Mouse (Mus musculus) neural tube, embryonic 15.5 days (tissue): ENCODE results near the gene Slc35f5. TPM values are rescaled to one million over a fixed set of nuclear protein-coding genes. Genes with fewer than 3 reads are reported as not detected.
"Not testable (repeated sequence)": the region's sequence is repeated elsewhere in the genome, so short reads cannot be mapped to it uniquely, and the experiment has no call there.

Experiments used
- ATAC-seq: fragments of 200-750 bp; cut with Nextera tagmentation; 2 replicates; pipeline ENCODE4 v1.8.0; 2017; ENCODE audit warnings: mild to moderate bottlenecking, moderate TSS enrichment, moderate library complexity; ENCODE audit not compliant: low FRiP score
- H3K27ac ChIP-seq: fragments of 300-500 bp; sonication (generic); replicated peaks from 2 replicates; pipeline ENCODE4 v1.5.1; 2015; ENCODE audit warnings: mild to moderate bottlenecking, inconsistent platforms
- H3K27me3 ChIP-seq: fragments of 300-500 bp; sonication (generic); replicated peaks from 2 replicates; pipeline ENCODE4 v1.6.1; 2015; ENCODE audit warnings: inconsistent platforms
- H3K36me3 ChIP-seq: fragments of 300-500 bp; sonication (generic); 2 replicates; pipeline ENCODE4 v1.6.1; 2015; ENCODE audit warnings: inconsistent platforms
- H3K4me1 ChIP-seq: fragments of 300-500 bp; sonication (generic); 2 replicates; pipeline ENCODE4 v1.6.1; 2015; ENCODE audit warnings: inconsistent platforms
- H3K4me2 ChIP-seq: fragments of 300-500 bp; sonication (generic); 2 replicates; pipeline ENCODE4 v1.6.1; 2015; ENCODE audit warnings: inconsistent platforms, mild to moderate bottlenecking, moderate library complexity
- H3K4me3 ChIP-seq: fragments of 300-500 bp; sonication (generic); replicated peaks from 2 replicates; pipeline ENCODE4 v1.5.1; 2015; ENCODE audit warnings: mild to moderate bottlenecking, inconsistent platforms
- H3K9ac ChIP-seq: fragments of 300-500 bp; sonication (generic); replicated peaks from 2 replicates; pipeline ENCODE4 v1.6.1; 2015; ENCODE audit warnings: mild to moderate bottlenecking, inconsistent platforms
- H3K9me3 ChIP-seq: fragments of 300-500 bp; sonication (generic); replicated peaks from 2 replicates; pipeline ENCODE4 v1.6.1; 2016; ENCODE audit warnings: inconsistent platforms
- WGBS: fragments of 180-500 bp; shearing (Covaris S2); methylation state at CpG from one replicate; pipeline ENCODE4 v1.1.7; 2015; ENCODE audit warnings: mixed read lengths; 5-methylcytosine and 5-hydroxymethylcytosine counted together
- polyA plus RNA-seq: library from polyadenylated mRNA; unstranded; fragments of >200 nt; fragmentation: Nextera tagmentation; extraction: Ambion mirVana; gene quantifications from 2 replicates; pipeline ENCODE4 v1.2.1, GENCODE M21; 2015

Slc35f5 gene
- polyA plus RNA-seq = 35.8 and 41.5 TPM in 2 replicates

- Histone ChIP-seq H3K27me3 (0 out of 2 replicates have a peak, but pooled peaks cover 2% of the 10 kb centered on the region), H3K4me3 (peak within 1 kb of the TSS; percentile 63), H3K27ac (peak within 1 kb of the TSS; percentile 96), H3K9me3 (no peaks in the 10 kb centered on the region), H3K36me3 (no peaks in the 10 kb centered on the region), H3K4me2 (peak within 1 kb of the TSS; percentile 72), H3K4me1 (peaks cover 18% of the 10 kb centered on the region), H3K9ac (peak within 1 kb of the TSS; percentile 75)
- ATAC-seq = peak; percentile 97
- WGBS = under 1% methylated on average over 61 of the region's 61 CpGs
These were observed at the start of gene Slc35f5 for GRCm38 (mm10) chr1:125560259-125561192. Gene Slc35f5 (plus strand): TSS chr1:125560595.

- H3K9ac ChIP-seq = no peak overlapping the region
- H3K4me3 ChIP-seq = no peak overlapping the region
- no peaks in the 10 kb centered on the region for H3K9me3 ChIP-seq
- H3K4me1 ChIP-seq = no peaks in the 10 kb centered on the region
- no peak overlapping the region for H3K4me2 ChIP-seq
- no peak for ATAC-seq
- no peaks in the 10 kb centered on the region for H3K27me3 ChIP-seq
- WGBS = 91% methylated on average over 5 of the region's 5 CpGs
- H3K36me3 ChIP-seq = no peaks in the 10 kb centered on the region
- H3K27ac ChIP-seq = no peak overlapping the region
These were observed 45.7 kb upstream of the Slc35f5 start for GRCm38 (mm10) chr1:125514706-125515105.

DNA sequence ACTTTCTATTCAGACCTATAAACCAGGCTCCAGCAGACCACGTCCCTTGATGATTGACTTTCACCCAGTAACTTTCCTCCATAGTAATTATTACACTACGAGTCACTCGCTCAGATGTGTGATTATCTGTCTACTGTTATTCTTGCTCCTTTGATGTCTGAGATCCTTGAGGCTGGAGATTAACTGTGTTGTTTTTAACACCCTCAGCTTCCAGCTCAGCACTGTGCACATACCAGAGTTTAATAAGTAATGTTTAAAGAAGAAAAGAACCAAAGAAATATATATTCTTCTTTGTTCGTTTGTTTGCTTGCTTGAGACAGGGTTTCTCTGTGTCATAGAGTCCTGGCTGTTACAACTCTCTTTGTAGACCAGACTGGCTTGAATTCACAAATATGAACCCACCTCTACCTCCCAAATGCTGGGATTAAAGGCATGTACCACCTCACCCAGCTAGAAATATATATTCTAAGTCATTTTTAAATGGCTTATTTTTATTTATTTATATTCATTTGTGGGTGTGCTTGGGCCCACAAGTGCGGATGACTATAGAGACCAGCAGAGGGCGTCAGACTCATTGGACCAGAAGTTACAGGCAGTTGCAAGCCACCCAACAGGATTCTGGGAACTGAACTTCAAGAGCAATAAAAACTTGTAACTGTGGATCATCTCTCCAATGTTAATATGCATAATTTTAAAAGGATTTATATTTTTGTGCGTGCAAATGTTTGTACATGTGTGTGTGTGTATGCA is 43.3 kb upstream of the Slc35f5 start:
- no peak overlapping the region for H3K9ac ChIP-seq
- no peaks in the 10 kb centered on the region for H3K36me3 ChIP-seq
- H3K4me1 ChIP-seq = no peaks in the 10 kb centered on the region
- H3K4me2 ChIP-seq = no peak overlapping the region
- H3K27me3 ChIP-seq = no peaks in the 10 kb centered on the region
- no peak for ATAC-seq
- no peak overlapping the region for H3K4me3 ChIP-seq
- H3K27ac ChIP-seq = no peak overlapping the region
- H3K9me3 ChIP-seq = no peaks in the 10 kb centered on the region
- WGBS = 80% methylated on average over 7 of the region's 7 CpGs

DNA sequence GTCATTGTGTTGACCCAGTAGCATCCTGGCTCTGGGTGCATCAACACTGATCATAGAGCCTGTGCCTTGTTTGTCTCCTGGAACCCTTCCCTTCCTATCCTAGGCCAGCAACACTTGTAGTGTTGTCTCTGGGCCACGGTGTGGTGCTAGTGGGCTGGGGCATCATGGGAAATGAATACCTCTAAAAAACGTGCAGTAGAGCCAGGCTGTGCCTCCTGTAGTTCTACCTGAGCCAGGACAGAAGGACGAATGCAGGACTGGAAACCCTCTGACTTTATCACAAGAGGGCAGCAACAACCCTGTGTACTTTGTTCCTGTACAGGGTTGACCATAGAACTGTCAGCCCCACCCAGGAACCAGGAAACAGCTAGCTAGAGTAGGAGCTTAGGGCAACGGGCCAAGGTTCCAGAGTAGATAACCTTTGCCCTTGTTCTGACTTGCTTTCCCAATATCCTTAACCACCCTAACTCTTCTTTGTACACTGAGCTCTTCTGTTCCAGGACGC is 41.2 kb upstream of the Slc35f5 start:
- no peaks in the 10 kb centered on the region for H3K9me3 ChIP-seq
- no peaks in the 10 kb centered on the region for H3K4me1 ChIP-seq
- no peaks in the 10 kb centered on the region for H3K36me3 ChIP-seq
- no peak for ATAC-seq
- H3K9ac ChIP-seq = no peak overlapping the region
- H3K4me3 ChIP-seq = no peak overlapping the region
- H3K27me3 ChIP-seq = no peaks in the 10 kb centered on the region
- no peak overlapping the region for H3K4me2 ChIP-seq
- H3K27ac ChIP-seq = no peak overlapping the region
- 65% methylated on average over 5 of the region's 5 CpGs for WGBS

GRCm38 (mm10) chr1:125525965-125526665 is 34.3 kb upstream of the Slc35f5 start:
- WGBS = 60% methylated on average over 7 of the region's 7 CpGs

DNA sequence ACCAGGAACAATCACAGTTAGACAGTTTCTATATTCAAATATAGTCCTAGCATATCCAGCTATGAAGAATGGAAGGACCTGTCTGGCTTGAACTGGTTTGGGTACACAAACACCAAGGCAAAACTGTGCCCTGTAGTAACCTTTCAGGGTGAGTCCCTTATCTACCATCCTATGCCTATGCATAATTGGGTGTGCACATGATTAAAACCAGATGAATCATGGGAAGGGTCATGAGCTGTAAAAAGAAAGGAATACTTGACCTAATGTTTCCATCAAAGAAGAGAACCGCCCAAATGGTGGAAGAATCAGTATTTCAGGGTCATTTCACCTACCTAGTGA is 33.8 kb upstream of the Slc35f5 start:
- H3K4me2 ChIP-seq = no peak overlapping the region
- H3K4me1 ChIP-seq = no peaks in the 10 kb centered on the region
- H3K27ac ChIP-seq = no peak overlapping the region
- no peak for ATAC-seq
- no peaks in the 10 kb centered on the region for H3K36me3 ChIP-seq
- no peaks in the 10 kb centered on the region for H3K9me3 ChIP-seq
- WGBS = 94% methylated on average over 1 of the region's 1 CpGs
- H3K4me3 ChIP-seq = no peak overlapping the region
- no peak overlapping the region for H3K9ac ChIP-seq
- no peaks in the 10 kb centered on the region for H3K27me3 ChIP-seq

More at GRCm38 (mm10) chr1:125525965-125526665, 34.3 kb upstream of the Slc35f5 start:
- Histone ChIP-seq H3K4me3 (no peak overlapping the region), H3K27me3 (no peaks in the 10 kb centered on the region), H3K27ac (no peak overlapping the region), H3K9me3 (no peaks in the 10 kb centered on the region), H3K4me1 (no peaks in the 10 kb centered on the region), H3K36me3 (no peaks in the 10 kb centered on the region), H3K4me2 (no peak overlapping the region), H3K9ac (no peak overlapping the region)
- no peak for ATAC-seq

DNA sequence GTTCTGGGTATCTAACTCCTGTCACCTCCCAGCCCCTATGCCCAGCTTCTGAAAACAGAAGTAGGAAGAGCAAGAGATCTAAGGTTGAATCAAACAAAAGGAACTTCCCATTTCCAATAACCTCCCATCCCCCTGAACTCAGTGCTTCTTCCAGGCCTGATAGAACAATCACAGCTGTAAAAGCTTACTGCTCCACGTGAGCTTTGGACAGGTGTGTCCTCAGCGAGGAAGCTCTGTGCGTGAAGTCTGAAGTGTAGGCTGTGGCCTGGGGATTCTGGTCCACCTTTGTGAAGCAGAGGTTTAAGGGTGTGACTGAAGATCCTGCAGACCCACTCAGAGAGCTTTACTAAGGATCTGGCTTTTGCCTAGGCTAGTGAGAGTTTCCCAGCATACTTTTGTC is 33.0 kb upstream of the Slc35f5 start:
- H3K4me3 ChIP-seq = no peak overlapping the region
- no peak for ATAC-seq
- H3K9me3 ChIP-seq = no peaks in the 10 kb centered on the region
- H3K4me2 ChIP-seq = no peak overlapping the region
- H3K36me3 ChIP-seq = no peaks in the 10 kb centered on the region
- 74% methylated on average over 3 of the region's 3 CpGs for WGBS
- no peak overlapping the region for H3K27ac ChIP-seq
- no peaks in the 10 kb centered on the region for H3K4me1 ChIP-seq
- no peak overlapping the region for H3K9ac ChIP-seq
- no peaks in the 10 kb centered on the region for H3K27me3 ChIP-seq

DNA sequence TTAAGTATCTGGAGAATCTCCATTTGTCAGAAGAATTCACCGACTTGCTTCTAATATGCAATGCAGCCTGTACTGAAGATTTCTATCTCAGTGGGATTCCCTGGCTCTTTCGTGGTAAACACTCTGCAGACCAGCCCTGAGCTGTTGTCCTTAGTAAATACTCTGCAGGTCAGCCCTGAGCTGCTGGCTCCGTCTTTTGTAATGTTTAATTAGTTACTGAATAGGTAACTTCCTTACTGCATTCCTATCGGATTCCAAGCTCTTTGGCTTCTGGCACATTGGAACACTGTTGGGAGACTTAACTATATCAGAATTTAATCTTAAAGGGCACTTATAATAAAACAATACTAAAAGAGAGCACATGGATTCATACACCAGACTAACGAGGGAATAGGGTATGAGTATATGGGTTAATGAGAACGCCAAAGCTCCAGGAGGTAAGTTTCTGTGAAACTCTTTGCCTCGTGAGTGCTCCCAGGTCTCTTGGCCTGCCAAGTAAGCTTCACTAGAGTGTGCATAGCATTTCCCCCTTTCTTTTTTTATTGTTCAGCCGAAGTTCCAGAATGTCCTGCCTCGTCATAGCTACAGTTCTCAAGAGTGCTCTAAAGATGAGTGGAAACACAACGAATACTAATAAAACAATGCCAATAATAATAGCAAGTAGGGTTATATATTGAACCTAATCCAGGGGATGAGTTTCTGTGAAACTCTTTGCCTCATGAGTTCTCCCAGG is 27.0 kb upstream of the Slc35f5 start:
- H3K4me1 ChIP-seq, H3K27ac ChIP-seq, H3K27me3 ChIP-seq, H3K9me3 ChIP-seq, H3K36me3 ChIP-seq, H3K4me3 ChIP-seq, ATAC-seq, H3K4me2 ChIP-seq, H3K9ac ChIP-seq: not testable (repeated sequence)
- 74% methylated on average over 10 of the region's 10 CpGs for WGBS

DNA sequence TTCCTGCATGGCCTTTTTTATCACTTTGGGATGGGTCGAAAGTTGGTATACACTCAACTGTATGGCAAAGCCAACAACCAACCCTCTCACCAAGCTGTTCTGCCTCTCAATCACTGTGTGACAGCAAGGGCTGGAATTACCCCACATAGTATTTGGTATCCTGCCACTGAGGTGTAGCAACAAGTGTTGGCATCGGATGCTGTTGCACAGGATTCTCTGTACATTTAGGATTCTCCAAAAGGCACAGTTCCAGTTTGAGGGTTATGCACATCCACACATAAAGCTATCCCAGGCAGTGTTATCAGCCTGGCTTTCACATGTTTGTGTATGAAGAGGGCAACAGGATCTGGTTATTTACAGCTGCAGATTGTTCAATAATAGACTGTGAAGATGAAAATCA is 23.3 kb upstream of the Slc35f5 start:
- H3K27me3 ChIP-seq = no peaks in the 10 kb centered on the region
- no peak for ATAC-seq
- H3K4me2 ChIP-seq = no peak overlapping the region
- no peaks in the 10 kb centered on the region for H3K9me3 ChIP-seq
- H3K4me1 ChIP-seq = no peaks in the 10 kb centered on the region
- no peak overlapping the region for H3K9ac ChIP-seq
- no peaks in the 10 kb centered on the region for H3K36me3 ChIP-seq
- 97% methylated on average over 2 of the region's 2 CpGs for WGBS
- H3K27ac ChIP-seq = no peak overlapping the region
- H3K4me3 ChIP-seq = no peak overlapping the region

DNA sequence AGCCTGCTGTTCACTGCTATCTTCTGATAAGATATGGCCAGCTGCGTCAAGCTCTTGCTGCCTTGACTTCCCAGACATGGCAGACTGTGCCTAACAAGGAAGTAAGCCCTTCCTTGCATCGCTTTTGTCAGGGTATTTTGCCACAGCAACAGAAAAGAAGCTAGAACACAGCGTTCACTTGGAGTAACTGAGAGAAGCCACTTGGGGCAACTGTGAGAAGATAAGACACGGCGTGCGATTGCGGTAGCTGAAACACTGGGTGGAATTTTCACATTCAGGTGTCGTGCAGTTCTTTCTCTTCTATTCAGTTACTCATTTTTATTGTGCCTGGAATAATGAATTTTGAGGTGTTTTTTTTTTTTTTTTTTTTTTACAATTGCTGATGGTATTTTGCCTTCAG is 22.6 kb upstream of the Slc35f5 start:
- Histone ChIP-seq H3K9ac (no peak overlapping the region), H3K36me3 (no peaks in the 10 kb centered on the region), H3K27me3 (no peaks in the 10 kb centered on the region), H3K4me2 (no peak overlapping the region), H3K4me3 (no peak overlapping the region), H3K9me3 (no peaks in the 10 kb centered on the region), H3K27ac (no peak overlapping the region), H3K4me1 (no peaks in the 10 kb centered on the region)
- ATAC-seq = no peak
- WGBS = 86% methylated on average over 8 of the region's 8 CpGs

GRCm38 (mm10) chr1:125539312-125539711 is 21.1 kb upstream of the Slc35f5 start:
- no peak overlapping the region for H3K4me3 ChIP-seq
- no peaks in the 10 kb centered on the region for H3K27me3 ChIP-seq
- no peak for ATAC-seq
- no peak overlapping the region for H3K4me2 ChIP-seq
- no peak overlapping the region for H3K9ac ChIP-seq
- H3K36me3 ChIP-seq = no peaks in the 10 kb centered on the region
- 76% methylated on average over 2 of the region's 2 CpGs for WGBS
- H3K27ac ChIP-seq = no peak overlapping the region
- H3K4me1 ChIP-seq = no peaks in the 10 kb centered on the region
- H3K9me3 ChIP-seq = no peaks in the 10 kb centered on the region
